Mouse (Mus musculus): Measurements from ENCODE around the gene Slc6a6. TPM values are rescaled to one million over a fixed set of nuclear protein-coding genes. Genes with fewer than 3 reads are reported as not detected.

The Slc6a6 gene
- polyA plus RNA-seq, 1 experiment from 2014 or later: 64.0 TPM

DNA sequence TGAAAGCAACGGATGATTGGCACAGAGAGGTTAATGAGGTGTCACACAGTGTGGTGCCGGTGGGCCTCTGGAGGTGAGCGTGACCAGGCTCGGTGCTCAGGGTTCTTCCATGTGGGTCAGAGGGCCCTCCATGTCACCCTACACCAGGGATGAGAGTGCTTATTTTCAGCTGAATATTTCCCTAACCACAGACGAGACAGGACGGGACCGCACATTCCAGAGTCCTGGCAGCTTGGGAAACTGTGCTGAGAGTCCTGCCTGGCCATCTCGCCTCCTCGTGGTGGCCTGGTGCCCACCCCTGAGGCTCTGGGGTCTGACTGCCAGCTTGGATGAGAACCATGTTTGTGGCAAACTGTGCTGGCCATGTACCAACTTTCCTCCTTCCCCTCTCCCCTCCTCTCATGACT lies 36.5 kb upstream of the Slc6a6 start:
- H3K4me1 ChIP-seq (replicated peaks; ENCODE audit: control insufficient read depth, insufficient read depth, low read length): no peaks in the 10 kb centered on the region
- ATAC-seq (ENCODE audit: low FRiP score): no peak

DNA sequence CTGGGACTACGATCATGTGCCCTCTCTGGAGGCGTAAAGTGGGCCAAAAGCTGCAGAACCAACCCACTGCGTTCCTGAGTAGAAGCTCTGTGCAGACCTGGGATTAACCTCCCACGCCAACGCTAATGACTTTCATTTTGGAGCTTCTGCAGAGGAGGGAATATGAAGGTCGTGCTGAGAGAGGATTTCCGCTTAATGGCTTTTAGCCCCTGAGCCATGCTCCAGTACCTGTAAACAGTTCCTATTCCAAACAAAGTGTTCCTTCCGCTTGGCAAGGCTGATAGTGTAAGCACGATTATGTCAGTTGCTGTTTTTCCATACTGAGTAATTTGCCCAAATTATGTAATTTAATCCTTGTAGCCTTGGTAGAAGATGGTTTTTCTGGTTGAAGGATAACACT lies 33.6 kb upstream of the Slc6a6 start:
- H3K4me2 ChIP-seq (replicated peaks; ENCODE audit: low read depth, low read length): no peak overlapping the region
- H3K9ac ChIP-seq (ENCODE audit: low read depth, low read length): no peak overlapping the region
- ATAC-seq (ENCODE audit: low FRiP score): no peak
- H3K4me1 ChIP-seq (replicated peaks; ENCODE audit: control insufficient read depth, insufficient read depth, low read length): no peaks in the 10 kb centered on the region
- no peak overlapping the region for H3K27ac ChIP-seq (ENCODE audit: low read depth, low read length)
- no peak for DNase-seq (ENCODE audit: low spot score)
- H3K27me3 ChIP-seq (ENCODE audit: control insufficient read depth, insufficient read depth, low read length): no peaks in the 10 kb centered on the region
- H3K36me3 ChIP-seq (ENCODE audit: control insufficient read depth, insufficient read depth, low read length): no peaks in the 10 kb centered on the region
- WGBS: 87% methylated on average over 9 of the region's 9 CpGs
- H3K9me3 ChIP-seq (ENCODE audit: control insufficient read depth, low read length): no peaks in the 10 kb centered on the region
- H3K4me3 ChIP-seq (ENCODE audit: low read depth, low read length): no peak overlapping the region

More for the DNA sequence above, 36.5 kb upstream of the Slc6a6 start:
- Histone ChIP-seq H3K36me3 (ENCODE audit: control insufficient read depth, insufficient read depth, low read length) (no peaks in the 10 kb centered on the region), H3K27me3 (ENCODE audit: control insufficient read depth, insufficient read depth, low read length) (no peaks in the 10 kb centered on the region), H3K9ac (ENCODE audit: low read depth, low read length) (no peak overlapping the region), H3K9me3 (ENCODE audit: control insufficient read depth, low read length) (no peaks in the 10 kb centered on the region), H3K4me2 (replicated peaks; ENCODE audit: low read depth, low read length) (no peak overlapping the region), H3K4me3 (ENCODE audit: low read depth, low read length) (no peak overlapping the region), H3K27ac (ENCODE audit: low read depth, low read length) (no peak overlapping the region)
- DNase-seq (ENCODE audit: low spot score): no peak
- 72% methylated on average over 9 of the region's 9 CpGs for WGBS

DNA sequence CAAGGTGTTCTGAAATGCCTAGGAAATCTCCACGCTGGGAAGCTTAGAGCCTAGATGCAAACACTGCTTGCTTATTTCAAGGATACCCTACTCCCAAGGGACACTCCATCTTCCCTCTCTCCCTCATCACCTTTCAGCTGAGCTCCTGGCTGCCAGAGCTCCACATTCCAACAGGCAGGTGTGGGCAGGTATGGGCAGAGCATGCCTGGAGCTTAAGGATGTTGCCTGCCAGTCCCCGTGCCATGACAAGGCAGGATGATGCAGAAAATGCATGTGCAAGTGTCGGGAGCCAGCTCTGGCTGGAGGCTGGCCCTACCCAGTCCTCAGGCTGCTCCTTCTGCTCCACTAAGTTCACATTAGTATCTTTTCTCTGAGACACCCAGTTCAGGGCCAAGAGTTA lies 31.6 kb upstream of the Slc6a6 start:
- H3K9ac ChIP-seq (ENCODE audit: low read depth, low read length): no peak overlapping the region
- H3K9me3 ChIP-seq (ENCODE audit: control insufficient read depth, low read length): no peaks in the 10 kb centered on the region
- ATAC-seq (ENCODE audit: low FRiP score) (no peak), DNase-seq (ENCODE audit: low spot score) (no peak)
- no peak overlapping the region for H3K4me3 ChIP-seq (ENCODE audit: low read depth, low read length)
- no peak overlapping the region for H3K27ac ChIP-seq (ENCODE audit: low read depth, low read length)
- H3K4me1 ChIP-seq (replicated peaks; ENCODE audit: control insufficient read depth, insufficient read depth, low read length): no peaks in the 10 kb centered on the region; the same call in 1 of the 2 replicates
- no peak overlapping the region for H3K4me2 ChIP-seq (replicated peaks; ENCODE audit: low read depth, low read length)
- 85% methylated on average over 3 of the region's 3 CpGs for WGBS
- no peaks in the 10 kb centered on the region for H3K36me3 ChIP-seq (ENCODE audit: control insufficient read depth, insufficient read depth, low read length)
- H3K27me3 ChIP-seq (ENCODE audit: control insufficient read depth, insufficient read depth, low read length): no peaks in the 10 kb centered on the region

DNA sequence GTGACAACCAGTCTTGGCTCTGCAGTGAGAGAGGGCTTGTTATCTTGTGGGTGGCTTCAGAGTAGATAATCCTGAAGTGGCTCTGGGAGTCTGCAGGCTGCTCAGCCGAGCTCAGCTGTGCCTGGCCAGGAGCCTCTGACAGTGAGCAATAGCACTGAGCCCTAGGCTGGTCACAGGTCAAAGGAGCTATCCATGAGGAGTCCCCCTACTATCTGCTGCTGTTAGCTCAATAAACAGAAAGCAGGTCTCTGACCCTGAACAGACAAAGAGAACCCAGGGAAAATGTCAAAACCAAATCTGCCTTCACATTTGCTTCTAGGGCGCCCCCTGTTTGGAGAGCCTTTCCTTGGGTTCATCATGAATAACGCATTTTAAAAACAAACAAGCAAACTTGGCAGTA lies 28.6 kb upstream of the Slc6a6 start:
- Histone ChIP-seq H3K36me3 (ENCODE audit: control insufficient read depth, insufficient read depth, low read length) (no peaks in the 10 kb centered on the region), H3K27me3 (ENCODE audit: control insufficient read depth, insufficient read depth, low read length) (no peaks in the 10 kb centered on the region), H3K4me3 (ENCODE audit: low read depth, low read length) (no peak overlapping the region), H3K4me1 (replicated peaks; ENCODE audit: control insufficient read depth, insufficient read depth, low read length) (no peaks in the 10 kb centered on the region; the same call in 1 of the 2 replicates), H3K4me2 (replicated peaks; ENCODE audit: low read depth, low read length) (no peak overlapping the region), H3K27ac (ENCODE audit: low read depth, low read length) (no peak overlapping the region), H3K9ac (ENCODE audit: low read depth, low read length) (no peak overlapping the region), H3K9me3 (ENCODE audit: control insufficient read depth, low read length) (no peaks in the 10 kb centered on the region)
- WGBS: 45% methylated on average over 3 of the region's 3 CpGs
- ATAC-seq (ENCODE audit: low FRiP score) (no peak), DNase-seq (ENCODE audit: low spot score) (no peak)

DNA sequence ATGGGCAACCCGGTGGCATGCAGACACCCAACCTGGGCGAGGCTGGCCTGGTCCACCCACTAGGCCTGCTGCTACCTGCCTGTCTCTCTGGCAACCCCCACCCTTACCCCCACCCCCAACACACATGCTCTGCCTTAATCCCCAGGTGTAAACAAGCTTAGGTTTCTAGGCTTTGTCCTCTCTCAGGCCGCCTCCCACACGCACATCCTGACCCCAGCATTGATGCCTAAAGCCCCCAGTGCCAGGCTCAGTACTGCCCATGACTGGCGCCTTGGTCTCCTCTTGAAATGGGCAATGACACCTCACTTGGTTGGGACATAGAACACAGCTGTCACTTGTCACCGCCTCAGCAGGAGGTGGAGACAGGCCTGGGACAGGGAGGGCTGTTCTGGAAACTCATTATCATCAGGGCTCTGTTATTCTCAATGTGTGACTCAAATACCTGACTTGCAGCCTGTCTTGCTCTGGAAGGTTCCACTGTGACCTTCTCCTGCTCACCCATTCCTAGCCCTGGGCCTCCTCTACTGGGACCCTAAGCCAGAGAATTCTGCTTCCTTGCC lies 27.9 kb upstream of the Slc6a6 start:
- Histone ChIP-seq H3K27ac (ENCODE audit: low read depth, low read length) (no peak overlapping the region), H3K27me3 (ENCODE audit: control insufficient read depth, insufficient read depth, low read length) (no peaks in the 10 kb centered on the region), H3K9ac (ENCODE audit: low read depth, low read length) (no peak overlapping the region), H3K4me2 (replicated peaks; ENCODE audit: low read depth, low read length) (no peak overlapping the region), H3K4me3 (ENCODE audit: low read depth, low read length) (no peak overlapping the region), H3K9me3 (ENCODE audit: control insufficient read depth, low read length) (no peaks in the 10 kb centered on the region), H3K36me3 (ENCODE audit: control insufficient read depth, insufficient read depth, low read length) (no peaks in the 10 kb centered on the region), H3K4me1 (replicated peaks; ENCODE audit: control insufficient read depth, insufficient read depth, low read length) (no peaks in the 10 kb centered on the region; the same call in 1 of the 2 replicates)
- no peak for DNase-seq (ENCODE audit: low spot score)
- no peak for ATAC-seq (ENCODE audit: low FRiP score)
- 57% methylated on average over 6 of the region's 6 CpGs for WGBS

DNA sequence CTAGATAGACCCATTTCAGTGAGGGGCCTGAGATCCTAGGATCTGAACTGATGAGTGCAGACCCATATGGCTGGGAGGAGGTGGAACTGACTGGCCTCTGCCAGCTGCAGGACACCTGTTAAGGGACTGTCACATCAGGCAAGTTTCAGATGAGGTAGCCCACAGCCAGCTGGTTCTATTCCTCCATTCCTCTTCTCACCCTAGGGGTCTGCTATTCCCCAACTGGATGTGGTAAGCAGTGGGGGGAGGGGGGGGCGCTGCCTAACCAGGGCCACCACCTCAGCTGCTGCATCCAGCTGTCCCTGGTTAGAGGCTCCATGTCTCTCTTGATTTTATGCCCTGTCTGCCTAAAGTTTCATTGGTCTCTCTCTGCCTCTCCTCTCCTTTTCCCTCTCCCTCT lies 25.6 kb upstream of the Slc6a6 start:
- H3K27ac ChIP-seq (ENCODE audit: low read depth, low read length): no peak overlapping the region
- H3K4me2 ChIP-seq (replicated peaks; ENCODE audit: low read depth, low read length): no peak overlapping the region
- H3K4me1 ChIP-seq (replicated peaks; ENCODE audit: control insufficient read depth, insufficient read depth, low read length): no peaks in the 10 kb centered on the region; the same call in 1 of the 2 replicates
- H3K27me3 ChIP-seq (ENCODE audit: control insufficient read depth, insufficient read depth, low read length): no peaks in the 10 kb centered on the region
- WGBS: 23% methylated on average over 1 of the region's 1 CpGs
- no peak overlapping the region for H3K9ac ChIP-seq (ENCODE audit: low read depth, low read length)
- no peak overlapping the region for H3K4me3 ChIP-seq (ENCODE audit: low read depth, low read length)
- no peak for ATAC-seq (ENCODE audit: low FRiP score)
- H3K9me3 ChIP-seq (ENCODE audit: control insufficient read depth, low read length): no peaks in the 10 kb centered on the region
- no peak for DNase-seq (ENCODE audit: low spot score)
- H3K36me3 ChIP-seq (ENCODE audit: control insufficient read depth, insufficient read depth, low read length): no peaks in the 10 kb centered on the region

DNA sequence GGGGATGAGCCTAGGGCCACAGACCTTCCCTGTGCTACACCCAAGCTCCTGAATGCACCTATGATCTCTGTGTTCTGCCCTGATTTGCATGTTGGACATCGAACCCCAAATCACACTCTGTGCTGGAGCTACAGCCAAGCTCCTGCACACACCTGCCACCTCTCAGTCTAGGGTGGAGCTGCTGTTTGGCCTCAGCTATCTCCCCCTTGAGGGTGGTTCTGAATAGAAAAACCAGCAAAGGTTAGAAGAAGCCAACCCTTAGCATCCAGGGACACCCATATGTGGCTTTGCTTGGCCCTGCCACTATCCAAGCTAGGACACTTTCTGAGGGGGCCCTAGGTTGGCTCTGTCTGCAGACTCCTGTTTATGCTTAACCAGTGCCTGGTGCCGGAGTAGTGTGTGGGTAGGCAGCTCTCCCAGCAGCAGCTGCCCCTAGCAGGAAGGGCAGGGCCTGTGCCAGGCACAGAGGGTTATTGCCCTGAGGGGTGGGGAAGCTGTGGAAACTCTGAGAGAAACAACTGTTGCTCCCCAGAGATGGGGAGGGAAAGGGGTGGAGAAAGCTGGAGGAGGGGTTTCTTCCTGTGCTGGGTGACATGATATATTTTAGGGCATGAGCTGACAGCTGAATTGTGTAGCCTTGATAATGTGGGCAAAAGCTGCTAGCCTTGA lies 23.9 kb upstream of the Slc6a6 start:
- no peaks in the 10 kb centered on the region for H3K27me3 ChIP-seq (ENCODE audit: control insufficient read depth, insufficient read depth, low read length)
- no peaks in the 10 kb centered on the region for H3K36me3 ChIP-seq (ENCODE audit: control insufficient read depth, insufficient read depth, low read length)
- DNase-seq (ENCODE audit: low spot score) (no peak), ATAC-seq (ENCODE audit: low FRiP score) (no peak)
- H3K9me3 ChIP-seq (ENCODE audit: control insufficient read depth, low read length): no peaks in the 10 kb centered on the region
- no peak overlapping the region for H3K9ac ChIP-seq (ENCODE audit: low read depth, low read length)
- H3K4me2 ChIP-seq (replicated peaks; ENCODE audit: low read depth, low read length): no peak overlapping the region
- H3K4me3 ChIP-seq (ENCODE audit: low read depth, low read length): no peak overlapping the region
- WGBS: 72% methylated on average over 2 of the region's 2 CpGs
- no peaks in the 10 kb centered on the region; the same call in 1 of the 2 replicates for H3K4me1 ChIP-seq (replicated peaks; ENCODE audit: control insufficient read depth, insufficient read depth, low read length)
- no peak overlapping the region for H3K27ac ChIP-seq (ENCODE audit: low read depth, low read length)

DNA sequence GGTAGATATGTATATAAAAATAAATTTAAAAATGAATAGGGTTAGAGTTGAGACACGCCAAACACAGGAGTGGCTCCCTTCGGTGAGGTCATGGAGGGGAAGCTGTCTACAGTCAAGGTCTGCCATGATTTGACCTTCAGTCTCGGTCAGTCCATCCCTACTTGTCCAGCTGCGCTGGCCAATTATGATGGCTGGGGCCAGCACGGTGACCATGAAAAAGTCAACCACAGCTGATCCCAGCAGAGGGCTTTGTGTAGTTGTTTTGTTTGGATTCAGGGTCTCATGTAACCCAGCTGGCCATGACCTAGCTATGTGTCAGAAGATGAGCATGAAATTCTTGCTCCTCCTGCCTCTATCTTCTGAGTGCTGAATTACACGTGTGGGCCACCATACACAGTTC lies 21.6 kb upstream of the Slc6a6 start:
- ATAC-seq (ENCODE audit: low FRiP score): no peak
- Histone ChIP-seq H3K27ac (ENCODE audit: low read depth, low read length) (no peak overlapping the region), H3K4me1 (replicated peaks; ENCODE audit: control insufficient read depth, insufficient read depth, low read length) (no peaks in the 10 kb centered on the region), H3K9ac (ENCODE audit: low read depth, low read length) (no peak overlapping the region), H3K4me2 (replicated peaks; ENCODE audit: low read depth, low read length) (no peak overlapping the region), H3K4me3 (ENCODE audit: low read depth, low read length) (no peak overlapping the region), H3K36me3 (ENCODE audit: control insufficient read depth, insufficient read depth, low read length) (no peaks in the 10 kb centered on the region), H3K27me3 (ENCODE audit: control insufficient read depth, insufficient read depth, low read length) (no peaks in the 10 kb centered on the region), H3K9me3 (ENCODE audit: control insufficient read depth, low read length) (no peaks in the 10 kb centered on the region)
- 73% methylated on average over 6 of the region's 6 CpGs for WGBS
- DNase-seq (ENCODE audit: low spot score): no peak

DNA sequence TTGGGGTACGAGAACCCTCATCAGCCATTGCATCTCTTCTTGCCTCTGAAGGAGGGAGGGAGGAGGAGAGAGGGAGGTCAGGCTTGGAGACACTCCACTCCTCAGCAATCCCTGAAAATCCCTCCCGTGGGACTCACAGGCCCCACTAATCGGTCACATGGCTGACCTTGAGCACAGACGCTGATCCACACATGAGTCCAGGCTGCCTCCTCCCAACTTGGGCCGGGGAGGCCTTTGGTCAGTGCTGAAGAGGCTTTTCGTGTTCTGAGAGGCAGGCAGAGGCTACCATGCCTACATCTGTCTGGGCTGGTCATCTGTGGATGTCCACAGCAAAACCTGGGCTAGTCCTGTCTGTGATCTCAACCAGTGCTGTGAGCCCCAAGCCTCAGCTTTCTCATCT lies 20.2 kb upstream of the Slc6a6 start:
- DNase-seq (ENCODE audit: low spot score): no peak
- Histone ChIP-seq H3K4me3 (ENCODE audit: low read depth, low read length) (no peak overlapping the region), H3K27me3 (ENCODE audit: control insufficient read depth, insufficient read depth, low read length) (no peaks in the 10 kb centered on the region), H3K36me3 (ENCODE audit: control insufficient read depth, insufficient read depth, low read length) (no peaks in the 10 kb centered on the region), H3K9ac (ENCODE audit: low read depth, low read length) (no peak overlapping the region), H3K4me2 (replicated peaks; ENCODE audit: low read depth, low read length) (no peak overlapping the region), H3K9me3 (ENCODE audit: control insufficient read depth, low read length) (no peaks in the 10 kb centered on the region), H3K4me1 (replicated peaks; ENCODE audit: control insufficient read depth, insufficient read depth, low read length) (no peaks in the 10 kb centered on the region), H3K27ac (ENCODE audit: low read depth, low read length) (no peak overlapping the region)
- no peak for ATAC-seq (ENCODE audit: low FRiP score)
- 68% methylated on average over 6 of the region's 6 CpGs for WGBS
